Mouse (Mus musculus): ENCODE data around the gene Ust.

DNA sequence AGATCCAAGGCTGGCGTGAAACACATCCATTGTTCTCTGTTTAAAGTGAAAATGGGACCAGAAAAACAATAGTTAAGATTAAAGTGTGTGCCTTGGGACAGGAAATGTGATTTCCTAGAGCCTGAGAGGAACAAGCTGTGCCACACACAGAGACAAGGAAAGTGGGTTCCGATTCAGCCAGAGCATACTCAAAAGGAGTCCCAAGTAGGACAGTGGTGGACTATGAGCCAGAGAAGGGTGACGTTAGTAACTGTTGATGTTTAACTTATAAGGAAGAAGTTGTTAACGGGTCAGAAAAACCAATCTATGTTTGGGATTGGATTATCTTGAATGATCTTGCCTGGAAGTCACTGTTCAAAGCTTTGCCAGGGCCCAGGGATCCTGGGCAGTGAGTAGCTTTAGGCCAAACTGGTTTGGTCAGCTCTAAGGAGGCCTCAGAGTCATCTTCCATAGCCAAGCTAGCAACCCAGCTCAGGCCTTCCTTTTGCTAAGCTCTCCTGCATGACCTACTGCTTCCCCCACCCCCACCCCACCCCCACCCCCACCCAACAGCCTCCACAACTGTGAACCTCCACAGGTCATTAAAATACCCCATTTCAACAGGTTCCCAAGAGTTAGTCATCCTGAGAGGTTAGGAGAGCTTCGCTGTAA lies 329.2 kb downstream of the Ust start:
- TF ChIP-seq CTCF (IDR thresholded peaks at IDR 0.05; ENCODE audit: low read depth, low read length) (no peak), GATA1 (IDR thresholded peaks at IDR 0.05; ENCODE audit: borderline replicate concordance, low read length) (no peak)

Data from G1E (cell line).